Mouse (Mus musculus): ENCODE measurements at regions not wholly inside any gene's neighbourhood (a gene's known extent, or its start where the extent isn't known, plus 50 kb on each side); places are given as distances from the start of the nearest gene placed in this dataset.

- DNase-seq (ENCODE audit: low spot score), result no peak
- H3K9me3 ChIP-seq (ENCODE audit: control insufficient read depth, low read length), result no peaks in the 10 kb centered on the region
- H3K4me3 ChIP-seq (ENCODE audit: low read depth, low read length), result no peak overlapping the region
These were observed 766.3 kb downstream of the Dach1 start for GRCm38 (mm10) chr14:97403176-97403795.

DNA sequence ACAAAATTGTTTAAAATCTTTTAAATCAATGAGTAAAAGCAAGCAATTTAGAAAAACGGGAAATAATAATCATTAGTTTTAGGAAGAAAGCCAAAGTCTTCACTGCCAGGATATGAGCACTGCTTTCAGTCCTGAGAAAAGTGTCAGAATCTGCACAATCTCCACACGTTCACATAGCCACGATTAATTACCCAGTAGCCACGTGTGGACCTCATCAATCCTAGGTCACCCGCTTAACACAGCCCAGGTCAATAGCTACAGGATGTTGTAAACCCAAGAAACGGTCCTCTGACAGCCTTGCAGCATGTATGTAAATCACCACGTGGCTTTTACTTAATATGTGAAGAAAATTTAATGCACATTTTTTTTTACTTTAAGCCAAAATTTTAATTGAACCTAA is 773.2 kb downstream of the Dach1 start:
- no peak overlapping the region for H3K4me3 ChIP-seq (ENCODE audit: low read depth, low read length)
- ATAC-seq (ENCODE audit: insufficient number of reproducible peaks, low FRiP score, low TSS enrichment, low read depth) (0 out of 2 replicates have a peak, but pooled peaks have one; percentile 70), DNase-seq (ENCODE audit: low spot score) (peak; percentile 55)
- no peaks in the 10 kb centered on the region for H3K27me3 ChIP-seq (ENCODE audit: control insufficient read depth, insufficient read depth, low read length)
- no peak overlapping the region for H3K9ac ChIP-seq (ENCODE audit: low read length)
- H3K27ac ChIP-seq (replicated peaks; ENCODE audit: low read depth, low read length), result no peak overlapping the region
- no peaks in the 10 kb centered on the region for H3K36me3 ChIP-seq (ENCODE audit: control insufficient read depth, insufficient read depth, low read length)
- 9% methylated on average over 7 of the region's 7 CpGs for WGBS
- no peak overlapping the region for H3K4me2 ChIP-seq (ENCODE audit: low read depth, severe bottlenecking)
- H3K9me3 ChIP-seq (ENCODE audit: control insufficient read depth, low read length), result no peaks in the 10 kb centered on the region
- 0 out of 2 replicates have a peak, but pooled peaks cover 3% of the 10 kb centered on the region for H3K4me1 ChIP-seq (ENCODE audit: control insufficient read depth, insufficient read depth, low read length)

More at GRCm38 (mm10) chr14:97403176-97403795, 766.3 kb downstream of the Dach1 start:
- Histone ChIP-seq H3K4me1 (ENCODE audit: control insufficient read depth, insufficient read depth, low read length) (no peaks in the 10 kb centered on the region), H3K9ac (ENCODE audit: low read length) (no peak overlapping the region), H3K4me2 (ENCODE audit: low read depth, severe bottlenecking) (no peak overlapping the region), H3K27ac (replicated peaks; ENCODE audit: low read depth, low read length) (no peak overlapping the region), H3K27me3 (ENCODE audit: control insufficient read depth, insufficient read depth, low read length) (no peaks in the 10 kb centered on the region), H3K36me3 (ENCODE audit: control insufficient read depth, insufficient read depth, low read length) (no peaks in the 10 kb centered on the region)
- no peak for ATAC-seq (ENCODE audit: insufficient number of reproducible peaks, low FRiP score, low TSS enrichment, low read depth)
- 61% methylated on average over 3 of the region's 3 CpGs for WGBS

DNA sequence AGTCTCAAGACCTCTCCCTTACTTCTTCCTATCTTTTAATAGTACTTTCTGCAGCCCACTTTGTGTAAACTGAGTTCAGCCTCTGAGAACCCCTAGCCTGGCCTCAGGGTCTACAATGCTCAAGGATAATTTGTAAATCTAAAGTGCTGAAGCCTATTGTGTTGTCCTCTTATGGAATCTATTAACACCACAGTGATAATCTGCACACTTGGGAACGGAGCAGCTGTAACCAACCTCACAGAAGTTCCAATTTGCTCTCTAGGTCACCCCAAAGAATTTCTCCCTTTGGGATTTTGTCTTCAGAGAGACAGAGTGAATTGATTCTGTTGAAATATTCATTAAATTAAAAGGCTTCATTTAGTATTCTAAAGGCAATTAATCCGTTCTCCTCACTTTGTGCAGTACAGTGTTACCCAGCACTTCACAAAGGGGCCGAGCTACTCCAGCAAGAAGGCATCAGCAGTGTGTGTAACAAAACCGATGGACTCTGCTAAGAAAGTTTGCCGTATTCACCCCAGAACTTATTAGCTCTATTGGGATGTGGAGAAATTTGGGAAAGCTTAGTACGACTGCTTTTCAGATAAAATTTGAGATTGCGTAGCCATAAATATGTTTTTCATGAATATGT is 773.7 kb downstream of the Dach1 start:
- Histone ChIP-seq H3K36me3 (ENCODE audit: control insufficient read depth, insufficient read depth, low read length) (no peaks in the 10 kb centered on the region), H3K9me3 (ENCODE audit: control insufficient read depth, low read length) (no peaks in the 10 kb centered on the region), H3K4me2 (ENCODE audit: low read depth, severe bottlenecking) (no peak overlapping the region), H3K9ac (ENCODE audit: low read length) (no peak overlapping the region), H3K4me1 (ENCODE audit: control insufficient read depth, insufficient read depth, low read length) (0 out of 2 replicates have a peak, but pooled peaks cover 3% of the 10 kb centered on the region), H3K27me3 (ENCODE audit: control insufficient read depth, insufficient read depth, low read length) (no peaks in the 10 kb centered on the region), H3K4me3 (ENCODE audit: low read depth, low read length) (no peak overlapping the region), H3K27ac (replicated peaks; ENCODE audit: low read depth, low read length) (no peak overlapping the region)
- DNase-seq (ENCODE audit: low spot score) (peak; percentile 24), ATAC-seq (ENCODE audit: insufficient number of reproducible peaks, low FRiP score, low TSS enrichment, low read depth) (0 out of 2 replicates have a peak, but pooled peaks have one; percentile 35)
- WGBS, result 40% methylated on average over 7 of the region's 7 CpGs

DNA sequence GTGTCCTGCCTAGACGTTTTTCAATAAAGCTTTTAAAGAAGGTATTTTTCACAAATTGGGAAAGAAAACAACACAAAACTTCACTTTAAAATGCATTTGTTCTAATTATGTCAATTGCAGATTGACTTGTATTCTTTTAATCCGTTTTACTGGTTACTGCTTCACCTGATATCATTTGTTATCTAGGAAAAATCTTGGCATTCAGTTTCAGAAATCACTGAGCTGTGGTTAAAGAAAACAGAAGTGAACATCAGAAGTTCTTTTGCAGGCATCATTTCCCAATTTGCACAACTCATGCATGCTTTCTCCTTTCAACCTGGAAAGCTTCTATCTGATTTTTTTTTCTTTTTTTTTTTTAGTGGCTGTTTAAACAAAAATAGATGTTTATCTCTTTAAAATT is 780.6 kb downstream of the Dach1 start:
- H3K9me3 ChIP-seq (ENCODE audit: control insufficient read depth, low read length), result no peaks in the 10 kb centered on the region
- H3K4me1 ChIP-seq (ENCODE audit: control insufficient read depth, insufficient read depth, low read length), result no peaks in the 10 kb centered on the region
- no peak overlapping the region for H3K9ac ChIP-seq (ENCODE audit: low read length)
- no peak for ATAC-seq (ENCODE audit: insufficient number of reproducible peaks, low FRiP score, low TSS enrichment, low read depth)
- no peak overlapping the region for H3K4me3 ChIP-seq (ENCODE audit: low read depth, low read length)
- no peak overlapping the region for H3K27ac ChIP-seq (replicated peaks; ENCODE audit: low read depth, low read length)
- H3K27me3 ChIP-seq (ENCODE audit: control insufficient read depth, insufficient read depth, low read length), result no peaks in the 10 kb centered on the region
- no peak for DNase-seq (ENCODE audit: low spot score)
- H3K36me3 ChIP-seq (ENCODE audit: control insufficient read depth, insufficient read depth, low read length), result no peaks in the 10 kb centered on the region
- H3K4me2 ChIP-seq (ENCODE audit: low read depth, severe bottlenecking), result no peak overlapping the region
- 68% methylated on average over 2 of the region's 2 CpGs for WGBS

DNA sequence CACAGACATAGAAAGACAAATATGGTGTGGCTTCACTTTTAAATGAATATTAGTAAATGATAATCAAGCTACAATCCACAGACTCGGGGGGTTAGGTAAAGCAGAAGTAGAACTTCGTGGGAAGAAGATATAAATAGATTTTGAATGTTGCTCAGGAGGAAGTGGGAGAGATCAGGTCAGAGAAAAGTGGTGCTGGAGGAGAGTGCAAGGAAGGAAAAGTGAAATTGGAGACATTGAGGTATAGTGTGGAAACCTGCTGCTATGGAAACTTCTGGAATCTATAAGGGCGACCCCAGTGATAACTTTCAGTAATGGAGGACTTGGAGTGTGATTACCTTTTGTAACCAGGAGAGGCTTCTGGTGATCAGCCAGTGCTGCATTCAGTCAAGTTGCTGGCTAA is 789.4 kb downstream of the Dach1 start:
- ATAC-seq (ENCODE audit: insufficient number of reproducible peaks, low FRiP score, low TSS enrichment, low read depth) (no peak), DNase-seq (ENCODE audit: low spot score) (no peak)
- H3K4me1 ChIP-seq (ENCODE audit: control insufficient read depth, insufficient read depth, low read length), result no peaks in the 10 kb centered on the region
- no peak overlapping the region for H3K4me3 ChIP-seq (ENCODE audit: low read depth, low read length)
- H3K9me3 ChIP-seq (ENCODE audit: control insufficient read depth, low read length), result no peaks in the 10 kb centered on the region
- H3K9ac ChIP-seq (ENCODE audit: low read length), result no peak overlapping the region
- no peaks in the 10 kb centered on the region for H3K36me3 ChIP-seq (ENCODE audit: control insufficient read depth, insufficient read depth, low read length)
- 84% methylated on average over 3 of the region's 3 CpGs for WGBS
- H3K27me3 ChIP-seq (ENCODE audit: control insufficient read depth, insufficient read depth, low read length), result no peaks in the 10 kb centered on the region
- no peak overlapping the region for H3K27ac ChIP-seq (replicated peaks; ENCODE audit: low read depth, low read length)
- no peak overlapping the region for H3K4me2 ChIP-seq (ENCODE audit: low read depth, severe bottlenecking)

GRCm38 (mm10) chr14:97356915-97357314 is 812.6 kb downstream of the Dach1 start:
- H3K27me3 ChIP-seq (ENCODE audit: control insufficient read depth, insufficient read depth, low read length), result no peaks in the 10 kb centered on the region
- no peak overlapping the region for H3K4me3 ChIP-seq (ENCODE audit: low read depth, low read length)
- H3K9me3 ChIP-seq (ENCODE audit: control insufficient read depth, low read length), result no peaks in the 10 kb centered on the region
- ATAC-seq (ENCODE audit: insufficient number of reproducible peaks, low FRiP score, low TSS enrichment, low read depth) (no peak), DNase-seq (ENCODE audit: low spot score) (no peak)
- no peaks in the 10 kb centered on the region for H3K4me1 ChIP-seq (ENCODE audit: control insufficient read depth, insufficient read depth, low read length)
- H3K27ac ChIP-seq (replicated peaks; ENCODE audit: low read depth, low read length), result no peak overlapping the region
- H3K9ac ChIP-seq (ENCODE audit: low read length), result no peak overlapping the region
- no peaks in the 10 kb centered on the region for H3K36me3 ChIP-seq (ENCODE audit: control insufficient read depth, insufficient read depth, low read length)
- 90% methylated on average over 7 of the region's 7 CpGs for WGBS
- H3K4me2 ChIP-seq (ENCODE audit: low read depth, severe bottlenecking), result no peak overlapping the region

DNA sequence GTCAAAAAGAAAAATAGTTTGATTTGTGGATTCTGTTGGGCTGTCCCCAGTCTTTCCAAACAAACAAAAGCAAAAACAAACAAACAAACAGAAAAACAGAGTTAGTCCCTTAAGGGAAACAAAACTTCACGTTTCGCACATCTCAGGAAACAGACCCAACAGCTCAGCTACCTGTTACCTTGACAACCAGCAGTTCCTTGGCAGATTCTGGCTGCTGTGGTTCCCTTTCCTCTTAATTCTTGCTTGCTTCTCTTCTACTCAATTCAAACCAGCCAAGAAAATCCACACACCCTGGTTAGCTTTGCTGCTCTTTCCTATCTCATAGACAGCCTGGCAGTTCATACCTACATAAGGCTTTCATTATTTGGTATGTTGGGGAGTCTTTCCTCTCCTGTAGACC is 821.6 kb downstream of the Dach1 start:
- H3K4me2 ChIP-seq (ENCODE audit: low read depth, severe bottlenecking), result no peak overlapping the region
- WGBS, result 79% methylated on average over 2 of the region's 2 CpGs
- H3K4me1 ChIP-seq (ENCODE audit: control insufficient read depth, insufficient read depth, low read length), result no peaks in the 10 kb centered on the region
- H3K4me3 ChIP-seq (ENCODE audit: low read depth, low read length), result no peak overlapping the region
- ATAC-seq (ENCODE audit: insufficient number of reproducible peaks, low FRiP score, low TSS enrichment, low read depth) (no peak), DNase-seq (ENCODE audit: low spot score) (no peak)
- H3K9me3 ChIP-seq (ENCODE audit: control insufficient read depth, low read length), result no peaks in the 10 kb centered on the region
- no peaks in the 10 kb centered on the region for H3K36me3 ChIP-seq (ENCODE audit: control insufficient read depth, insufficient read depth, low read length)
- no peak overlapping the region for H3K27ac ChIP-seq (replicated peaks; ENCODE audit: low read depth, low read length)
- no peak overlapping the region for H3K9ac ChIP-seq (ENCODE audit: low read length)
- H3K27me3 ChIP-seq (ENCODE audit: control insufficient read depth, insufficient read depth, low read length), result no peaks in the 10 kb centered on the region

DNA sequence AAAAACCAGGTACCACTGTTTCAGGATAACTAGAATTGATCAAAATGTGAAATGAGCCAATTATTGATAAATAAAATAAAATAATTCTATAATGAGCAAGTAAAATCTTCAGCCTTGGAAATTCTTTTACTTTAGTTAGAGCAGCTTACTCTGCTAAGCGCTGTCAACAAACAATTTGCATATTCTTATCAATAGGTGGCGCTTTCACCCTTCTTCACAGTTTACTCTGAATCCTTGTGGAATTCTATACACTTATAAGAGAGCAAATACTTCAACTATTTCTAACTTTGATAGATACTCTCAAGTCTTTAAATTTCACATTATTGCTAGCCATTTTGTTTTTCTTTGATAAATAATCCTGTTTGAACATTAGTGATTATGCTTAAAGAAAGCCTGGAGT is 812.5 kb upstream of the Klhl1 start:
- Histone ChIP-seq H3K9me3 (ENCODE audit: control insufficient read depth, low read length) (no peaks in the 10 kb centered on the region), H3K9ac (ENCODE audit: low read length) (no peak overlapping the region), H3K27me3 (ENCODE audit: control insufficient read depth, insufficient read depth, low read length) (no peaks in the 10 kb centered on the region), H3K4me3 (ENCODE audit: low read depth, low read length) (no peak overlapping the region), H3K27ac (replicated peaks; ENCODE audit: low read depth, low read length) (no peak overlapping the region), H3K4me1 (ENCODE audit: control insufficient read depth, insufficient read depth, low read length) (no peaks in the 10 kb centered on the region), H3K4me2 (ENCODE audit: low read depth, severe bottlenecking) (no peak overlapping the region), H3K36me3 (ENCODE audit: control insufficient read depth, insufficient read depth, low read length) (no peaks in the 10 kb centered on the region)
- DNase-seq (ENCODE audit: low spot score) (no peak), ATAC-seq (ENCODE audit: insufficient number of reproducible peaks, low FRiP score, low TSS enrichment, low read depth) (no peak)
- WGBS, result 5% methylated on average over 2 of the region's 2 CpGs
